Mouse (Mus musculus) liver, postnatal 0 days (tissue): ENCODE data around the gene Samd14.

ENCODE experiments used
- CTCF ChIP-seq: sonication (generic); IDR thresholded peaks from 2 replicates; pipeline ENCODE4 v1.5.1; 2016; ENCODE audit warnings: antibody characterized with exemption, low read depth
- EP300 ChIP-seq: IDR thresholded peaks from 2 replicates; pipeline ENCODE4 v1.6.1; 2016; ENCODE audit warnings: antibody characterized with exemption, low read depth, mild to moderate bottlenecking

- TF ChIP-seq CTCF (no peak), EP300 (no peak)
These were observed 23.3 kb downstream of the Samd14 start for GRCm38 (mm10) chr11:95032945-95033344.
